ENCODE assay signal across 8 mouse cellular contexts in genomic region chr1:173398323-173398970, GRCm38 (mm10). TPM values are rescaled to one million over a fixed set of nuclear protein-coding genes. Genes with fewer than 3 reads are reported as not detected.
DNase-seq lines count a peak whose midpoint lies in the region; ATAC-seq and TF ChIP-seq lines count a peak whose summit lies in the region.

No protein-coding gene starts in this region.

- ATAC-seq in Patski = peak; percentile 57
- 0 out of 2 replicates have a peak, but pooled peaks have one; percentile 22 for ATAC-seq in liver, embryonic 15.5 days (ENCODE audit: insufficient read depth)
- ATAC-seq in neural tube, embryonic 13.5 days (ENCODE audit: low read depth) = peak; percentile 86

- H3K4me2 ChIP-seq in liver, embryonic 15.5 days = no peak overlapping the region
- H3K4me2 ChIP-seq in neural tube, embryonic 13.5 days = no peak overlapping the region

- H3K36me3 ChIP-seq in liver, embryonic 15.5 days (replicated peaks) = no peaks in the 10 kb centered on the region
- H3K36me3 ChIP-seq in neural tube, embryonic 13.5 days = no peaks in the 10 kb centered on the region

- H3K4me3 ChIP-seq in liver, embryonic 15.5 days (replicated peaks) = no peak overlapping the region
- no peak overlapping the region for H3K4me3 ChIP-seq in neural tube, embryonic 13.5 days

- no peaks in the 10 kb centered on the region for H3K4me1 ChIP-seq in liver, embryonic 15.5 days (replicated peaks)
- no peaks in the 10 kb centered on the region for H3K4me1 ChIP-seq in neural tube, embryonic 13.5 days (replicated peaks)

- DNase-seq in B cell, adult 2 months = peak; percentile 87 to 88
- DNase-seq in Patski (ENCODE audit: low read depth, low spot score) = no peak
- peak; percentile 73 to 83 for DNase-seq in cerebellum, postnatal 36 days
- DNase-seq in gastrocnemius, postnatal 14 days = peak; percentile 50
- DNase-seq in kidney, postnatal 4 days = peak; percentile 82 to 85
- peak; percentile 63 for DNase-seq in thymus, postnatal 14 days

- H3K9ac ChIP-seq in liver, embryonic 15.5 days = no peak overlapping the region
- no peak overlapping the region for H3K9ac ChIP-seq in neural tube, embryonic 13.5 days

- WGBS in liver, embryonic 15.5 days (ENCODE audit: insufficient replicate concordance) = 24% methylated on average over 3 of the region's 3 CpGs
- WGBS in neural tube, embryonic 13.5 days = 32% methylated on average over 3 of the region's 3 CpGs

- no peaks in the 10 kb centered on the region for H3K9me3 ChIP-seq in liver, embryonic 15.5 days (replicated peaks)
- no peaks in the 10 kb centered on the region for H3K9me3 ChIP-seq in neural tube, embryonic 13.5 days

- H3K27ac ChIP-seq in liver, embryonic 15.5 days (replicated peaks) = no peak overlapping the region
- H3K27ac ChIP-seq in neural tube, embryonic 13.5 days (replicated peaks) = no peak overlapping the region

- in situ Hi-C loops in Patski (cut with MboI; ENCODE audit: low pct_unique_long_range_greater_than_20kb) = loop anchor here (5.0 to 25.0 kb wide), 3 partner anchors 761 to 991 kb away; partner anchors contain the start of gene Dusp23

- intact Hi-C loops in gastrocnemius, postnatal 14 days (cut with DNase I; ENCODE audit: low total_unique reads) = loop anchor here (10.0 kb wide), 1 partner anchor 64 kb away; the partner anchor contains the start of gene Ackr1

- CTCF ChIA-PET in Patski (lab: Charles Lee) = interaction anchor here (0.9 to 1.3 kb wide), 4 partner anchors 59 to 990 kb away, joined by 3 to 4 read pairs (median 3); no protein-coding TSS in a partner anchor

- peak; percentile 49 for TF ChIP-seq CTCF in Patski (IDR thresholded peaks at IDR 0.05)

- POLR2A ChIA-PET in Patski (lab: Charles Lee) = no interaction called here

- peaks cover 7% of the 10 kb centered on the region for H3K27me3 ChIP-seq in Patski
- H3K27me3 ChIP-seq in liver, embryonic 15.5 days = no peaks in the 10 kb centered on the region
- no peaks in the 10 kb centered on the region for H3K27me3 ChIP-seq in neural tube, embryonic 13.5 days

RNA-seq across cellular contexts. Expression of gene Cadm3, which starts 31.0 kb away (rescaled TPM):
- not detected for polyA plus RNA-seq in Patski (2021)
- 10 to 100 TPM; 15.4 to 21.4 TPM for total RNA-seq in gastrocnemius, postnatal 14 days (2021)
- 1.7 and 2.0 TPM in 2 replicates for polyA plus RNA-seq in liver, embryonic 15.5 days (2015; fragmentation: Nextera tagmentation; extraction: Ambion mirVana)
- polyA plus RNA-seq in neural tube, embryonic 13.5 days (2015; fragmentation: Nextera tagmentation; extraction: Ambion mirVana) = 48.3 and 53.6 TPM in 2 replicates

RNA-seq across cellular contexts. Expression of gene Aim2, which starts 47.8 kb away (rescaled TPM):
- 0.13 TPM for polyA plus RNA-seq in Patski (2021)
- under 1 TPM; 0.35 to 0.69 TPM for total RNA-seq in gastrocnemius, postnatal 14 days (2021)
- 3.3 and 4.2 TPM in 2 replicates for polyA plus RNA-seq in liver, embryonic 15.5 days (2015; fragmentation: Nextera tagmentation; extraction: Ambion mirVana)
- polyA plus RNA-seq in neural tube, embryonic 13.5 days (2015; fragmentation: Nextera tagmentation; extraction: Ambion mirVana) = 1.4 and 2.3 TPM in 2 replicates

Comparison
In these comparisons a context has a peak if more than half of its experiments do, and no peak if none do; other contexts are left out.
1. ATAC-seq: peak in every context shown above with its lines; median percentile 86 in neural tube, embryonic 13.5 days; 57 in Patski; 22 in liver, embryonic 15.5 days.
2. RNA of gene Cadm3, which starts 31.0 kb away (polyA plus RNA-seq): 48.3 to 53.6 TPM in neural tube, embryonic 13.5 days; 1.7 to 2.0 TPM in liver, embryonic 15.5 days and not detected in Patski (single experiment); every median in the first group is over 10 times any median in the second.